Mouse (Mus musculus): ENCODE data around the gene Rrn3. TPM values are rescaled to one million over a fixed set of nuclear protein-coding genes. Genes with fewer than 3 reads are reported as not detected.
A peak's percentile ranks its signal among the peaks of the same experiment; 100 is the strongest.
"Not testable (repeated sequence)": the region's sequence is repeated elsewhere in the genome, so short reads cannot be mapped to it uniquely, and the experiment has no call there.

Gene Rrn3
- polyA plus RNA-seq (2017; shearing (Covaris generic)): 10 to 100 TPM; 54.1 to 65.3 TPM

DNA sequence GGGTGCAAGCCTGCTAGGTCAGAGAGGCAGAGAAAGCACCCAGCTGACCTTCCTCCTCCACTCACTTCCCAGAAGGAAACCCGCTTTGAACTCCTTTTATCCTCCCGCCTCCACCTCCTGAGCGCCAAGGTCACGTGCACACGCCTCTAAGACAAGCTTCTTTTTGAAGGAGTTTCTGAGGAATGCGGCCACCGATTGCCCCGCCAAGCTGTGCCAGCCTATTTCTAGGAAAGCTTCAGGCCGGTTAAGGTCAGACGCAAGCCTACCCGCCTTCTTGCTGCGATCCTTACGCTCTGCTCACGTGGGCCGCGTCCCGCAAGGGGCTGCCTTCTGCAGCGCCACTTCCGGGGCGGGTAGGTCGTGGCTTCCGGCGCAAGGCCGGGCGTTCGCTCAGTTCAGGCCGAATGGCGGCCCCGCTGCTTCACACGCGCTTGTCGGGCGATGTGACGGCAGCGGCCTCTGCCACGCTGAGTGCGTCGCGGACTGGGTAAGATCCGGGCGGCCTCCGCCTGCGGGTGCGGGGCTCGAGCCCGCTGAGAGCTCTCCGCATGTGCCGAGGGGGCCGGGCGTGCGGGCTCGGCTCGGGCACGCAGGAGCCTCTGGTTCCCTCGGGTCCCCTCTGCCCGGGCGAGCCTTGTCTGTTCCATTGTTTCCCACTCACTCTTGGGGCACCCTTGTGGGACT lies at the start of gene Rrn3:
Gene Rrn3, plus strand, starts transcription at position 356 of the 684 bp plus-strand sequence.
- peak; percentile 99 for ATAC-seq

DNA sequence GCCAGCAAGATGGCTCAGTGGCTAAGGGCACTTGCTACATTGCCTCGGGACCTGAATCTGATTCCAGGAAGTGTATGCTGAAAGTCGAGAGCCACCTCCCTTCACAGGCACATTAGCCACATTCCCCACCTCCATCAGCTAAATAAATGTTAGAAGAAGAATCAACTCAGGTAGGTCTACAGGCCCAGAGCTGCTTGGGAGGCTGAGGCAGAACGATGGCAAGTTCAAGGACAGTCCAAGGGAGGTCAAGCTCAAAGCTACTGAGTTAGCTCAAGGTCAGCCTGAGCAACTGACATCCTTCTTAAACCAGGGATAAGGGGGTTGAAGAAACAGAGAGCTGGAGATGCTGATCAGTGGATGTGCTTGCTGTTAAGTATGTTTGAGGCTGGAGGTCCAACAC lies 47.7 kb upstream of the Rrn3 start:
- ATAC-seq: no peak

GRCm38 (mm10) chr16:13733518-13734137 lies 46.9 kb upstream of the Rrn3 start:
- no peak for ATAC-seq

GRCm38 (mm10) chr16:13735977-13736376 lies 44.5 kb upstream of the Rrn3 start:
- no peak for ATAC-seq

- ATAC-seq: not testable (repeated sequence)
These were observed 41.5 kb upstream of the Rrn3 start for GRCm38 (mm10) chr16:13739044-13739443.

GRCm38 (mm10) chr16:13740844-13741243 lies 39.7 kb upstream of the Rrn3 start:
- no peak for ATAC-seq

GRCm38 (mm10) chr16:13747708-13748107 lies 32.8 kb upstream of the Rrn3 start:
- ATAC-seq: no peak

DNA sequence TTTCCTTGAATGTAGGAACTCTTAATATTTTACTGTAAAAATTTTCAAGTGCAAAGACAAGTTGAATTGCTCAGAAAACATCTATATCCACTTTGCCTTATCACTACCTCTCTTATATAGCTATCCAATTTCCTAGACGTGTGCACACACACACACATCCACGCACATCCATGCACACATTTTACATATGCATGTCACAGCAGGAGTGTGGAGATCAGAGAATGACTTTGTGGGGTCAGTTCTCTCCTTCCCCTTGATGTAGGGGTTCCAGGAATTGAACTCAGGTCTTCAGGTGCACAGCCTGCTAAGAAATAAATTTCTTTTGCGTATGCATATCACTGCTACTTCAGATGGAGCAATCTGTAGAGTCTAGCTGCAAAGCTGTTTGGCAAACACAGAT lies 32.4 kb upstream of the Rrn3 start:
- ATAC-seq: no peak

GRCm38 (mm10) chr16:13748813-13749212 lies 31.7 kb upstream of the Rrn3 start:
- not testable (repeated sequence) for ATAC-seq

DNA sequence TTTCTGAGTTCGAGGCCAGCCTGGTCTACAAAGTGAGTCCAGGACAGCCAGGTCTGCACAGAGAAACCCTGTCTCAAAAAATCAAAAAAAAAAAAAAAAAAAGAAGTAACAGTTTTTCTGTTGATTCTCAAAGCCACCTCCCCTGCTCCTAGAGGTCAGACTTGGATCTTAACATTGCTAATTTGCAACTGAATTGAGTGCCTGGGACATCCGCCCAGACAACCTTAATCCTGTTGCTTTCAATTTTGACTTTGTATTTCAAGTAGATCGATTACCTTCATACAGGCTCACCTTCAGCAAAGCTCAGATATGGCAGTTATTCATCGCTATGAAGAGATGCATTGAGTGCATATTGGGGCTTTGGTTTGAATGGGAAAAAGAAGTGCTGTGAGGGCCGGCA lies 31.2 kb upstream of the Rrn3 start:
- ATAC-seq: no peak

- ATAC-seq: no peak
These were observed 30.5 kb upstream of the Rrn3 start for GRCm38 (mm10) chr16:13749981-13750380.

- no peak for ATAC-seq
These were observed 29.9 kb upstream of the Rrn3 start for GRCm38 (mm10) chr16:13750626-13751025.

DNA sequence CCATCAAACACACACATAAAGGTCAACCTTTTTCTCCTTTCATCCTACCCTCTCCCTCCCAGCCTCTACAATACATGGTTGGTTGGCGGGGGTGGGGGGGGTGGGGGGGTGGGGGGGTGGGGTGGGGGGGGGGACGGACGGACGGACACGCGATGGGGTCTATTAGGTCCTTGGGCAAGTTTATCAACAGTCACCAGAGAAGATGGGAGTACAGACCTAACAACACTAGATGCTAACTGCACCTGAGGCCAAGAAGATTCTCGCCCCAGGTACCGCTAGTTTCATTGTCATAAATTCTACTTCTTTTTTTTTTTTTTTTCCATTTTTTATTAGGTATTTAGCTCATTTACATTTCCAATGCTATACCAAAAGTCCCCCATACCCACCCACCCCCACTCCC lies 26.5 kb upstream of the Rrn3 start:
- ATAC-seq: no peak

- ATAC-seq: peak; percentile 97
These were observed 25.9 kb upstream of the Rrn3 start for GRCm38 (mm10) chr16:13754400-13755190.

DNA sequence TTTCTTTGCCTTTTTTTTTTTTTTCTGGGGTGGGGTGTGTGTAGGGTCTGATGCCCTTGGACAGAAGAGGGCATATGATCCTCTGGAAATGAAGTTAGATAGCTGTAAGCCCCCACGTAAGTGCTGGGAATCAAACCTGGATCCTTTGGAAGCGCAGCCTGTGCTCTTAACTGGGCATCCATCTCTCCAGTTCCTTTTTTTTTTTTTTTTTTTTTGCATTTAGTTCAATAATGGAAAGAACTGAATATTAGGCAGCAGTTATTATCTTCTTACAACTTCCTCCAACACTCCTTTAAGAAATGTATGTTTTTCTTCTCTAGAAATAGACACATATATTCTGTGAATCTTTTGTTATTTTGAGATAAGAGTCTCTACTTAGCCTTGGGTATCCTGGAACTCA lies 22.7 kb upstream of the Rrn3 start:
- ATAC-seq: no peak

DNA sequence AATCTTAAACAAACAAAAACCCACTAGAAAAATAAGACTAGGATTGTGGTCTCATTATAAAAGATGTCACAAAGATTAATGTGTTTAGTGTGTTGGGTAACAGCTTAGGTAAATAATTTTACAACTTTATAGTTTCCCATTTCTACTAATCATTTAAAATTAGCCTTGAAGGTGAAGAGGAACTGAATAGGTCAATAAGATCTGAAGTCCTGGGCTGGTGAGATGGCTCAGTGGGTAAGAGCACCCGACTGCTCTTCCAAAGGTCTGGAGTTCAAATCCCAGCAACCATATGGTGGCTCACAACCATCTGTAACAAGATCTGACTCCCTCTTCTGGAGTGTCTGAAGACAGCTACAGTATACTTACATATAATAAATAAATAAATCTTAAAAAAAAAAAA lies 17.7 kb upstream of the Rrn3 start:
- not testable (repeated sequence) for ATAC-seq

GRCm38 (mm10) chr16:13764519-13764918 lies 16.0 kb upstream of the Rrn3 start:
- no peak for ATAC-seq

DNA sequence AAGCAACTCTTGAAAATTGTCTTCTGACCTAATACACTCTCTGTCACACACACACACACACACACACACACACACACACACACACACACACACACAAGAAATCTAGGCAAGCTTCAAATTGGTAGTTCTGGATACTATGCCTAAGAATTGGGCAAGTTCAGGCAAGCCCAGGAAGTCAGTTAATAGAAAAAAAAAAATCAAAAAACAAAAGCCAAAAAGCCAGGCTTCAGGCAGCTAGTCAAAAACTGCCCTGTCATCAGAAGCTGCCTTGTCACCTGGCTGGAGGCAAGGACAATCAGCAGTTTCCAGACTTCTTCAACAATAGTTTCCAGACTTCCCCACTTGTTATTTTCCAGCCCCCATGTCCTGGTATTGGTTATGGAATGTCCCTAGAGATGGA lies 14.1 kb upstream of the Rrn3 start:
- no peak for ATAC-seq

DNA sequence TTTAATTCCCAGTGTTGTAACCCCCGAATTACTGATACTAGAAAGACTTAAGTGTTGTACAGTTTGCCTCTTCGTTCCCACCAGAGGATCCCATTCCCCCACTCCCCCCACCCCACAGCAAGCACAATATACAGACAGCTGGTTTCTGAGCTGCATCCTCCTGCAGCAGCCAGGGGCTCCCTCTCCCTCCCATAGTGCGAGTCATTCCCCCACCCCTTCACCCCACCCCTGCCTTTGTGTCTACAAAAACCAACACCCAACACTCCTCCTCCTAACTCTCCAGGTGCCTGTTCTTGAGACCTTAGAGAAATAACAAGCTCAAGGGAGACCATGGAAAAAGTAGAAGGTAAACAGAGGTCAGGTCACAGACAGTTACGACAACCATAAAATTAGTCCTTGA lies 8.9 kb upstream of the Rrn3 start:
- not testable (repeated sequence) for ATAC-seq

DNA sequence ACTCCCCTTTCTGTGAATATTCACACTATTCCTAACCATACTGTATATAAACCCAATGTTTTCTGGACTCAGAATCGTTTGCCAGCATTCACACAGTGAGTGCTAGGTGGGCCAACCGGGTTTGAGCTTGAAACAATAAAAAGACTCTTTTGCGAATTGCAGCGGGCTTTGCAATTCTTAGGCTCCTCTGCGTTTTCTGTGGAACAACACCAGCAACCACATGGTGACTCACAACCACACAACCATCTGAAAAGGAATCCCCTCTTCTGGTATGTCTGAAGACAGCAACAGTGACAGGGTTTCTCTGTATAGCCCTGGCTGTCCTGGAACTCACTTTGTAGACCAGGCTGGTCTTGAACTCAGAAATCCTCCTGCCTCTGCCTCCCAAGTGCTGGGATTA lies 8.5 kb upstream of the Rrn3 start:
- not testable (repeated sequence) for ATAC-seq

GRCm38 (mm10) chr16:13774011-13774410 lies 6.5 kb upstream of the Rrn3 start:
- not testable (repeated sequence) for ATAC-seq

- ATAC-seq: not testable (repeated sequence)
These were observed 5.9 kb upstream of the Rrn3 start for GRCm38 (mm10) chr16:13774651-13775050.

DNA sequence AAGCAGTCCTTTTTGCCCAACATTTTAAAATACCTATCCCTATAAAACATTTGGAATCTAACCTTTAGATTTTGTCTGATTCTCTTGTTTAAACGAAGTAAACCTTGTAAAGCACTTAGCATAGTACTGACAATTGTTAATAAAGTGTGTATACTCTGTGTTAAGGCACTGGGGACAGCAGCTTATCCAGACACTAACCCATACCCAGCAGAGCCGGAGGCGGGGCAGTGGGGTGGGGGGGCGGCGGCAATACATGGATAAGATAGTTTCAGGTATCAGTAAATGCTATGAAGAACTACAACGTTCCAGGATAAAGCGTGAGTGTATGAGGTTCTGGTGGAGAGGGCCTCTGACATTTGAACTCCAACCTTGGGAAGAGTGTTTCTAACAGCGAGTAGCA lies 708 bp downstream of the Rrn3 start:
- ATAC-seq: no peak

GRCm38 (mm10) chr16:13785932-13786331 lies 5.4 kb downstream of the Rrn3 start:
- ATAC-seq: no peak
